Mouse (Mus musculus): ENCODE results near the gene Arhgap29. TPM values are rescaled to one million over a fixed set of nuclear protein-coding genes. Genes with fewer than 3 reads are reported as not detected.

Gene Arhgap29
- polyA plus RNA-seq, 1 experiment from 2014 or later, result 69.1 TPM

Other genes starting within 250 kb of the Arhgap29 start
- 7.8 and 9.7 TPM in 2 replicates for gene F3, start 229.0 kb upstream of the Arhgap29 start, polyA plus RNA-seq (2014; fragmentation: Nextera tagmentation; extraction: Ambion mirVana)
- 42.2 and 49.1 TPM in 2 replicates for gene Abcd3, start 137.2 kb upstream of the Arhgap29 start, polyA plus RNA-seq (2014; fragmentation: Nextera tagmentation; extraction: Ambion mirVana)
- 3.1 and 5.1 TPM in 2 replicates for gene Abca4, start 91.9 kb downstream of the Arhgap29 start, polyA plus RNA-seq (2014; fragmentation: Nextera tagmentation; extraction: Ambion mirVana)

Data from heart, embryonic 11.5 days (tissue).